Mouse (Mus musculus): ENCODE data around the gene Fam163a. TPM values are rescaled to one million over a fixed set of nuclear protein-coding genes. Genes with fewer than 3 reads are reported as not detected.
A peak's percentile ranks its signal among the peaks of the same experiment; 100 is the strongest.

The Fam163a gene
- polyA plus RNA-seq, 3 experiments from 2014 or later: not detected

DNA sequence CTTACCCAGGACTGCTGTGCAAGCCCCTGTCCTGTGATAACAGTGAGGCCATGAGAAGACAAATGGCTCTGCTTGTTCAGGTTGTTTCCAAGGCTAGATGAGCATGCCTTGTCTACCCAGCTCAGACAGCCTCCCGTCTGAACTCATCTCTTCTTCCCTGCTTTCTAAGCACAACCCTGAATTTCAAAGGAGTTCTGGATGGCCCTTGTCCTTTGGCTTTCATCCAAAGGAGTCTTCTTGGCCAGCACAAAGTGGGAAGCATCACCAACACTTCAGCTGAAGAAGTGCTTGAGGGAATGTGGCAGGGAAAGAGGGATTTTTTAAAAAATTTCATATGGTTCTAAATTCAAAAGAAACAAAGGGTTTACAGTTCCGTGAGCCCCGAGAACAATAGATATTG, 3.8 kb downstream of the Fam163a start:
- ATAC-seq: no peak

GRCm38 (mm10) chr1:156197588-156197987, 7.2 kb downstream of the Fam163a start:
- no peak for ATAC-seq

DNA sequence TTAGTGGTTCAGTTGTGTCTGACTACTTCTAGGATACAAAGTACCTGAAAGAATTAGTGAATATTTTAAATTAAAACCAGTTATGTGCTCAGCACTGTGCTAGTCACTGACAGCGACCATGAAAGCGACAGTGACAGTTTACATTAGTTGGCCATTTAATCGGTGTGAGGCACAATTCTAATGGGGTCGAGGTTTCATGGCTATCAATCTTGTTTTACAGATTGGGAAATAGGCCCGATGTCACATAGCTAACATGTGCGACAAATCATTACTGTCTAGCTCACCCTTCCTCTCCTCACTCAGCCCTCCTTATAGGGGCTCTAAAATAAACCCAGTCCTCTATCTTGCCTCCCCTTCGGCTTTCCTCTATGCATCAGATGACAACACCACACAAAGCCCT, 11.5 kb downstream of the Fam163a start:
- no peak for ATAC-seq

DNA sequence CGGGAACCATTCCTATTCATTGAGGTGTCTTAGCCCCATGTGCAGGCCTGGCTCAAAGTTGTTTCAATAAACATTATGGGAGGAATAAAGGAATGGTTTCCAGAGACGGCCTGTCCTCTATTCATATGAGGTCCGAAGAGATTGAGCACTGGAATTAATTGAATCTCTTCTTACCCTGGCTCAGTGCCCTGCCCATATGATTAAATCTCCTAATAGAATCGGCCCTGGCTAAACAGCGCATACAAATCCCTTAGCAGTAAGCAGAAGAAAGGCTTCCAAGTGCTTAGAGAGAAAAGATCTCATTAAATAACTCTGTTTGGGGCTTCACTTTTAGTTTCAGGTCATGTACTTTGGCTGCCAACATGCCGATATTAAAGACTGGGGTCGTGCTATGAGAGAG, 12.0 kb downstream of the Fam163a start:
- no peak for ATAC-seq

DNA sequence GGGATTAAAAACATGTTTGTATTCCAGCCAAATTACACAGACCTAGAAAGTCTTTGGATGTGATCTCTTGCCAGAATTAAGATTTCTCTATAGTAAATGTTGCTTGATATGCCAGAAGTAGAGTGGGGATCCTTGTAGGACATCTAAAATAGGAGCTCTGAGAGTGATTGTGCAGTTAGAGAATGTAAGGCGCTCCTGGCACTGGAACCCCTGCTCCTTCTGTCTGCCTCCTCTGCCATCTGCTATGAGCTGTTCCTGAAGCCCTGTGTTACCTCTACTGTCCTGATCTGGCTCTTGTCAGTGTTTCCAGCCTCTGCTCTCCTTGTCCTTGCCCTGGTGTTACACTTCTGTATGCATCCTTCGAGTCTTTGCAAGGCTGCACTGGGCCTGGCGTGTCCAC, 18.2 kb downstream of the Fam163a start:
- no peak for ATAC-seq

GRCm38 (mm10) chr1:156184158-156184571, 20.7 kb downstream of the Fam163a start:
- ATAC-seq: no peak

DNA sequence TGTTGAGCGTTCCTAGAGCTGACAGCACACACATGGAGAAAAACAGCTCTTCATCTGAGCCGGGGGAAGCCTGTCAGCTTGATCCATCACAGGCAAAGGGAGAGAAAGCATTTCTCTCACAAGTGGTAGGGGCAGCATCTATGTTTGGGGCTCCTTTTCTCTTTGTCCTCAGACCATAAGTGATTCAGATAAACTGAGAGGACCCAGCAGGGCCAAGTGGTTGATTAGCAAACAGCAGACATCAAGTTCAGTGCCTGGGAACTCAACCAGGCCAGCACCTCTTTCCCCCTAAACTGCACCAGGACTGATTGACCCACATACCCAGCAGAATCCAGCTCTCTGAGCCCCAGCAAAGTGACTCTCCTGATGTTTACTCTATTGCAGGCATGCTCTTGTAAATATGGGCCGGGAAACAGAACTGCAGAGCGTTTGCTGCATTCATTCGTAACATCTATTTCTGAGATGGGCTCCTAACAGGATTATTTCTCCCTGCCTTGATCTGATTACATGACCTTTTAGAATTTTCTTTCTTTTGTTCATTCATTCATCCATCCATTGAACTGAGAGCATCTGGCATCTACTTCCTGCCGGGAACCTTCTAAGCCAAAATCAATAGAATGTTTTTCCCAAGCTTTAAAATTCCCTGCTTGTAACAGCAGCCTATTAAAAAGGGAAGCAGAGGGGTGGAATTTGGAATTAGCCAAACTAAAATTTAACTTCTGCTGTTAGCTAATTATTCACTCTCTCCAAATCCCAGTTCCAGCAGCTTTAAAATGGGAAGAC, 21.5 kb downstream of the Fam163a start:
- ATAC-seq: no peak

- no peak for ATAC-seq
Observed at GRCm38 (mm10) chr1:156179875-156180274, 25.0 kb downstream of the Fam163a start.

GRCm38 (mm10) chr1:156168737-156169136, 36.1 kb downstream of the Fam163a start:
- ATAC-seq: no peak

DNA sequence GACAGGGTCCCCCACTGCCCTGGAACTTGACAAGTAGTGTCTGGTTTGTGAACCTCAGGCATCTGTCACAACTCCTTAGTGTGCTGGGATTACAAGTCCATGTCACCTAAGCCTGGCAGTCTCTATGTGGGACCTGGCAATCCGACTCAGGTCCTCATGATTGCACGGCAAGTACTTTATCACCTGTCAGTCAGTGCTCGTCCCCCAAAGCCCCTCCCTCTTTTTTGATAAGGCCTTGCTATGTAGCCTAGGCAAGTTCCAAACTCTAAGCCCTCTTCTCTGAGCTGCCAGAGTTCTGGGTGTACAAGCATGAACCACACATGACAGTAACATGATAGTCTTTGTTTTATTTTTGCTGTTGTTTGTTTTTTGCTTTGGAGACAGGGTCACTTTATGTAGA, 88.1 kb downstream of the Fam163a start:
- ATAC-seq: no peak

DNA sequence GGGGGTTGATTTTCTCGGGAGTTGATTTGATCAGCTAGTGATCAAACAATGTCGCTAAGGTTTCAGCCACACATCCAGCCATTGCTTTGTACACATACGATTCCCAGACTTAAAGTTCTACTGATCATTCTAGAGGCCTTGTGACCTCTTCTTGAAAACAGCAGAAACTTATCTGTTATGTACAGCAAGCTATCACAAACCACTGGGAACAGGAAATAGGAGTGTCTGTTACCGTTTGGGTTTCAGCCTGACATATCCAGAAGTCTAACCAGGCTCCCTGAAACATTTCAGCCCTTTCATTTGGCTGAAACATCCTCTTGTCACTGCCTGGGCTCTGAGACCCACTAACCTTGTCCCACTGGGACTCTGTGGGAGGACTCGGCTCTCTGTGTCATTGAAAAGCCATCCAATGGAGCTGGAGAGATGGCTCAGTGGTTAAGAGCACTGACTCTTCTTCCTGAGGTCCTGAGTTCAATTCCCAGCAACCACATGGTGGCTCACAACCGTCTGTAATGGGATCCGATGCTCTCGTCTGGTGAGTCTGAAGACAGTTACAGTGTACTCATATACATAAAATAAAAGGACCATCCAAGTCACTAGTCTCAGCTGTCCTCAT, 90.8 kb downstream of the Fam163a start:
- no peak for ATAC-seq

DNA sequence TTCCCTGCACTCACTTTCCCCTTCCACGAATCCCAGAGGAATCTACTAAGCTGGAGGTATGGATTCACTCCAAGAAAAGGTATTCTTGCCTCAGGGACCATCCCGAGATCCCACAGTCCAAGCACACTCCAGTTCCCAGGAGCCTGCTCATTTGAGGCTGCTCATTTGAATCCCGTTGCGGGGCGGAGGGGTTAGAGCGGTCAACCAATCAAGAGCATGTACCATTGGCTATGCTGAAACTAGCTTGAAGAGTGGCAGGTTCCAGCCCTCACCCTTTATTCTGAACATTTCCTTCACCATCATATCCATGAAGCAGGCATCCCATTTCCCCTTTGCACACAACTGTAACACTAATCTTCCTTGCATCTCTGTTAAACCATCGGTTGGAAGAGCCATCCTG, 92.7 kb downstream of the Fam163a start:
- no peak for ATAC-seq

DNA sequence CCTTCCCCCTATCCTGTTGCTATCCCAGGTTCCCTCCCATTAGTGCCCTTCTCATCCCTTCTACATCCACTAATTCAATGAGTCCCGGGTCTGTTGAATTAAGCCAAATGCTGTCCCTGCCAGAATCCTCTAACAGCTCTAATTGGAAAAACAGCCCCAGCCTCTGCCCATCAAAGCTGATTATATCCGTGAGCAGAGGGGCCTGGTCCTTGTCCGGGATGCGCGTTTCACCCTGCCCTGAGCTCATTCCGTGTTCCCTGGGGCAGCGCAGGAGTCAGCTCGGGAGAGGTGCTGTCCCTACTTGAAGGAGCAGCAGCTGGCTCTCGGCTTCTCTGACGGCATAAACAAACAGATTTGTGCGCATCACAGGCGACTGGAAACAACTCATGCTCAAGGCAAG, 93.1 kb downstream of the Fam163a start:
- no peak for ATAC-seq

DNA sequence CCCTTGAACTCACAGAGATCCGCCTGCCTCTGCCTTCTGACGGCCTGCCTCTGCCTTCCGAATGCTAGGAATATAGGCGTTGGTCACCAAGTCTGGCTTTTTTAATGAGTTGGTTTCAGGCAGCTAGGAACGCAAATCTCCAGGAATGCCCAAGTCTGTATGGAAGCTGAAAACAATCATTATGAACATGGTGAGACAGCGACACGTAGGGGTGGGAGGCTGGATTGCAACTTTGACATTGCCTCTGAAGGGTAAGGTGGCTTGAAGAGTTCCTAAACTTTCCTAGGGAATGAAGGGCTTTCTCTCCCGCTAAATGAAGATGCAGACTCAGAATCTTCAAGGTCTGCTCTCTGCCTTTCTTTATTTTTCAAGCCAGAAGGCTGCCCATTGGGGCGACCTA, 93.7 kb downstream of the Fam163a start:
- no peak for ATAC-seq

- no peak for ATAC-seq
Observed at GRCm38 (mm10) chr1:156108400-156108799, 96.4 kb downstream of the Fam163a start.

DNA sequence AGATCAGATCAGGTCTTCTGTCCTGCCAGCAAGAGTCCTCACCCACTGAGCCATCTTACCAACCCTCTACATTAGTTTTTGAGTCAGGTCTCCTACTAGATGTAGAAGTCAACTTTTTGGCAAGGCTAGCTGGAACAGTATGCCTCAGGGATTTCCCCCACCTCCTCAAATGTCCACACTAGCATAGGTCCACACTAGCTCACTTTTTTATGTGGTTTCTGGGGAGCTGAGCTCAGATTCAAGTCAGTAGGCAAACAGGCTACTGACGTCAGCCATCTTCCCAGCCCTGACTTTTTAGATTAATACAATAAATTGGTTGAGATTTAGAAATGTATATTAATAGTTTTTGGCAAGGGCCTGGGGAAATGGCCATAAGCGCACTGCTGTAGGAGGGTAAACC, 97.4 kb downstream of the Fam163a start:
- peak; percentile 58 for ATAC-seq

DNA sequence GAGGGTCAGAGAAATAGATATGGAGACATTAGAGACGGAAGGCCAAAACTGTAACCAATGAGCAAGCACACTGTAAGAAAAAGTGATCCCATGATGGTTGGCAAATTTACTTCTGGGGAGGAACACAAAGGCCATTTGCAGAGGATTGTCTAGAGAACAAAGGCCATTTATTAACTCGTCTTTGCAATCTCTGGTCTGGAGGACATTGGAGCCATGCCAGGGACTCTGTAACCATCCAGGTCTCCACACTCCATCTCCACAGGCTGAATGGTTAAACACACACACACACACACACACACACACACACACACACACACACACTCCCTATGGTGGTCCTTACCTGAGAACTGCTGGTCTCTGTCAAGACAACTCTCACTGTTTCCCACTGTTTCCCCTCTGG, 99.4 kb downstream of the Fam163a start:
- ATAC-seq: no peak

GRCm38 (mm10) chr1:156103763-156104162, 101.1 kb downstream of the Fam163a start:
- no peak for ATAC-seq

GRCm38 (mm10) chr1:156091811-156092210, 113.0 kb downstream of the Fam163a start:
- no peak for ATAC-seq

GRCm38 (mm10) chr1:156090042-156090441, 114.8 kb downstream of the Fam163a start:
- no peak for ATAC-seq

GRCm38 (mm10) chr1:156089561-156089960, 115.3 kb downstream of the Fam163a start:
- ATAC-seq: no peak

GRCm38 (mm10) chr1:156087586-156087985, 117.2 kb downstream of the Fam163a start:
- no peak for ATAC-seq

- ATAC-seq: peak; percentile 71
Observed at GRCm38 (mm10) chr1:156085770-156086169, 119.1 kb downstream of the Fam163a start.

DNA sequence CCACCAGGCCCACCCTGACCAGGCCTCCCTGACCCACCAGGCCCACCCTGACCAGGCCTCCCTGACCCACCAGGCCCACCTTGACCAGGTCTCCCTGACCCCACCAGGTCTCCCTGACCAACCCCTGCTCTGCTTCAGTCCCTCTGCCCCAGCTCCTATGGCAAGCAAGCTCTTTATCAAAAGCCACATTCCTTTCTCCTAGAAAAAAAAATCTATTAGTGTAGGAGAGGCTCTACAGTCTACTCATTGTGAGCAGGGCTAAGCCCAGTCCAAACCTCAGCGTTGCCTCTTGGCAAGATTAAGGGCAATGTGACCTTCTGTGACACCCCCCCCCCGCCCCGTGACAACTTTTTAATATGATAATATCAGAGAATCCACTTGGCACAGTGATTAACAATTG, 120.2 kb downstream of the Fam163a start:
- no peak for ATAC-seq

GRCm38 (mm10) chr1:156077655-156078054, 127.2 kb downstream of the Fam163a start:
- ATAC-seq: no peak

Data from inflammation-experienced regulatory T-cells, adult 6 months (primary cell).